Mouse (Mus musculus) embryonic fibroblast, embryonic 13.5 days (primary cell): ENCODE measurements around the gene Babam1.

Experiments
- CTCF ChIP-seq: IDR thresholded peaks from 2 replicates; pipeline ENCODE4 v1.5.1; 2011; ENCODE audit warnings: mild to moderate bottlenecking, control low read depth, low read length, moderate library complexity, borderline replicate concordance; ENCODE audit not compliant: insufficient read depth
- POLR2A ChIP-seq: IDR thresholded peaks from 2 replicates; pipeline ENCODE4 v1.6.1; 2011; ENCODE audit warnings: low read depth, mild to moderate bottlenecking, control low read depth, low read length, moderate library complexity

GRCm38 (mm10) chr8:71376423-71377030 is 20.1 kb upstream of the Babam1 start:
- TF ChIP-seq POLR2A (no peak), CTCF (no peak)
